Mouse (Mus musculus) heart, embryonic 13.5 days (tissue): ENCODE results near the gene Zkscan2. TPM values are rescaled to one million over a fixed set of nuclear protein-coding genes. Genes with fewer than 3 reads are reported as not detected.

Experiments
- ATAC-seq: fragments of 200-750 bp; cut with Nextera tagmentation; 2 replicates; pipeline ENCODE4 v1.8.0; 2017; ENCODE audit warnings: moderate TSS enrichment; ENCODE audit not compliant: insufficient number of reproducible peaks, low FRiP score, low TSS enrichment; ENCODE audit errors: extremely low read depth
- H3K27ac ChIP-seq: fragments of 300-500 bp; sonication (generic); replicated peaks from 2 replicates; pipeline ENCODE4 v1.5.1; 2015; ENCODE audit warnings: moderate library complexity, mild to moderate bottlenecking, inconsistent platforms
- H3K27me3 ChIP-seq: fragments of 300-500 bp; sonication (generic); replicated peaks from 2 replicates; pipeline ENCODE4 v1.6.1; 2015; ENCODE audit warnings: mild to moderate bottlenecking, inconsistent platforms
- H3K36me3 ChIP-seq: fragments of 300-500 bp; sonication (generic); 2 replicates; pipeline ENCODE4 v1.6.1; 2015; ENCODE audit warnings: mild to moderate bottlenecking, inconsistent platforms
- H3K4me1 ChIP-seq: fragments of 300-500 bp; sonication (generic); 2 replicates; pipeline ENCODE4 v1.6.1; 2015; ENCODE audit warnings: inconsistent platforms
- H3K4me2 ChIP-seq: fragments of 300-500 bp; sonication (generic); 2 replicates; pipeline ENCODE4 v1.6.1; 2015; ENCODE audit warnings: inconsistent platforms, mild to moderate bottlenecking, moderate library complexity
- H3K4me3 ChIP-seq: fragments of 300-500 bp; sonication (generic); 2 replicates; pipeline ENCODE4 v1.5.1; 2015; ENCODE audit warnings: moderate library complexity, mild to moderate bottlenecking, inconsistent platforms
- H3K9ac ChIP-seq: fragments of 300-500 bp; sonication (generic); 2 replicates; pipeline ENCODE4 v1.6.1; 2015; ENCODE audit warnings: inconsistent platforms, mild to moderate bottlenecking, moderate library complexity
- H3K9me3 ChIP-seq: fragments of 300-500 bp; sonication (generic); 2 replicates; pipeline ENCODE4 v1.6.1; 2016; ENCODE audit warnings: inconsistent platforms
- WGBS: fragments of 180-500 bp; shearing (Covaris S2); methylation state at CpG from one replicate; pipeline ENCODE4 v1.1.7; 2015; ENCODE audit warnings: mixed read lengths; 5-methylcytosine and 5-hydroxymethylcytosine counted together
- polyA plus RNA-seq: library from polyadenylated mRNA; unstranded; fragments of >200 nt; fragmentation: Nextera tagmentation; extraction: Ambion mirVana; gene quantifications from 2 replicates; pipeline ENCODE4 v1.2.1, GENCODE M21; 2015

The Zkscan2 gene
- polyA plus RNA-seq, 1 experiment from 2014 or later = 1.8 TPM

DNA sequence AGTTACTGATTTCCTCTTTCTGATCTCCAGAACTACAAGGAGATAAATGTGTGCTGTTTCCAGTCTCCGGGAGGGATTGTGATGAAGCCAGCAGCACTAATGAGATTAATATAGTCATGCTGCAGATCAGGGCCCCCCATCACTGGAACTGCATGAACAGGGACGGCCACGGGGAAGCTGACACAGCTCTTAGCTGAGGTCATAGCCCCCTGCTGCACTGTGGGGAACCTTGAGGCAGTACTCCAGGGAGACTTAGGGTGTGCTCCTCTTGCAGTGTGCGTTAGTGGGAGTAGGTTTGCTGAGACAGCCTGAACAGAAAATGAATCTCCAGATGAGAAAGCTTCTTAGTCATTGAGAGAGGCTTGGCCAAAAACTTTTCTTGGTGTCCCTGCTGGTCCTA lies 69.0 kb downstream of the Zkscan2 start:
- no peaks in the 10 kb centered on the region for H3K4me1 ChIP-seq
- H3K9me3 ChIP-seq = no peaks in the 10 kb centered on the region
- no peaks in the 10 kb centered on the region for H3K27me3 ChIP-seq
- WGBS = 70% methylated on average over 4 of the region's 4 CpGs
- H3K4me2 ChIP-seq = no peak overlapping the region
- peaks cover 27% of the 10 kb centered on the region for H3K36me3 ChIP-seq
- no peak for ATAC-seq
- H3K27ac ChIP-seq = no peak overlapping the region
- H3K4me3 ChIP-seq = no peak overlapping the region
- H3K9ac ChIP-seq = no peak overlapping the region

GRCm38 (mm10) chr7:123430411-123430705 lies 69.9 kb downstream of the Zkscan2 start:
- Histone ChIP-seq H3K27ac (no peak overlapping the region), H3K27me3 (no peaks in the 10 kb centered on the region), H3K9ac (no peak overlapping the region), H3K9me3 (no peaks in the 10 kb centered on the region), H3K4me3 (no peak overlapping the region), H3K36me3 (peaks cover 27% of the 10 kb centered on the region), H3K4me2 (no peak overlapping the region), H3K4me1 (peaks cover 7% of the 10 kb centered on the region)
- 73% methylated on average over 4 of the region's 4 CpGs for WGBS
- ATAC-seq = no peak

- ATAC-seq = no peak
- Histone ChIP-seq H3K4me2 (no peak overlapping the region), H3K36me3 (peaks cover 27% of the 10 kb centered on the region), H3K27me3 (no peaks in the 10 kb centered on the region), H3K4me1 (peaks cover 13% of the 10 kb centered on the region), H3K4me3 (no peak overlapping the region), H3K27ac (no peak overlapping the region), H3K9ac (no peak overlapping the region), H3K9me3 (no peaks in the 10 kb centered on the region)
- WGBS = 68% methylated on average over 8 of the region's 8 CpGs
Observed at GRCm38 (mm10) chr7:123429624-123430410, 70.4 kb downstream of the Zkscan2 start.

Other genes with a start within 250 kb of the Zkscan2 start
- gene Lcmt1, start 130.7 kb downstream of the Zkscan2 start, polyA plus RNA-seq = 36.7 and 37.3 TPM in 2 replicates
- gene Arhgap17, start 130.5 kb downstream of the Zkscan2 start, polyA plus RNA-seq = 16.3 and 17.5 TPM in 2 replicates
- gene Aqp8, start 38.2 kb downstream of the Zkscan2 start, polyA plus RNA-seq = 1.9 and 3.4 TPM in 2 replicates